Mouse (Mus musculus): ENCODE measurements around the gene Cks1b. TPM values are rescaled to one million over a fixed set of nuclear protein-coding genes. Genes with fewer than 3 reads are reported as not detected.

Gene Cks1b
- 129 and 142 TPM in 2 replicates for polyA plus RNA-seq (2012; rRNA removed)

GRCm38 (mm10) chr3:89418170-89418860, at the start of gene Cks1b, which contains the start of gene Shc1:
Gene Cks1b, minus strand, starts transcription at chr3:89418383.
Gene Shc1, plus strand, starts transcription at chr3:89418443.

GRCm38 (mm10) chr3:89454401-89455177, 36.4 kb upstream of the Cks1b start, which contains the start of gene Pmvk:
Gene Pmvk, plus strand, starts transcription at chr3:89454541.

GRCm38 (mm10) chr3:89436176-89437113, 18.3 kb upstream of the Cks1b start, which contains the start of gene Pbxip1:
Gene Pbxip1, plus strand, starts transcription at chr3:89436706.

GRCm38 (mm10) chr3:89430171-89431159, 12.3 kb upstream of the Cks1b start, which contains the start of gene Pygo2:
Gene Pygo2, plus strand, starts transcription at chr3:89430214.

GRCm38 (mm10) chr3:89411490-89412393, 6.4 kb downstream of the Cks1b start, which contains the start of gene Flad1:
Gene Flad1, minus strand, starts transcription at chr3:89411870.

GRCm38 (mm10) chr3:89402693-89403092, 15.5 kb downstream of the Cks1b start, which contains the start of gene Lenep:
Gene Lenep, minus strand, starts transcription at chr3:89402793.

GRCm38 (mm10) chr3:89394006-89394893, 23.9 kb downstream of the Cks1b start, which contains the start of gene Zbtb7b:
Gene Zbtb7b, minus strand, starts transcription at chr3:89394776.

Other genes with a start within 250 kb of the Cks1b start
- gene Scamp3, start 240.9 kb downstream of the Cks1b start, polyA plus RNA-seq (2012; rRNA removed) = 126 and 132 TPM in 2 replicates
- 73.1 and 87.3 TPM in 2 replicates for gene Fam189b, start 235.2 kb downstream of the Cks1b start, polyA plus RNA-seq (2012; rRNA removed)
- 51.1 and 54.2 TPM in 2 replicates for gene Gba, start 215.5 kb downstream of the Cks1b start, polyA plus RNA-seq (2012; rRNA removed)
- 175 and 182 TPM in 2 replicates for gene Thbs3, start 203.2 kb downstream of the Cks1b start, polyA plus RNA-seq (2012; rRNA removed)
- gene Mtx1, start 191.3 kb downstream of the Cks1b start, polyA plus RNA-seq (2012; rRNA removed) = 162 and 175 TPM in 2 replicates
- 9.0 and 10.7 TPM in 2 replicates for gene Muc1, start 189.3 kb downstream of the Cks1b start, polyA plus RNA-seq (2012; rRNA removed)
- gene Krtcap2, start 172.4 kb downstream of the Cks1b start, polyA plus RNA-seq (2012; rRNA removed) = 101 and 102 TPM in 2 replicates
- gene Trim46, start 172.1 kb downstream of the Cks1b start, polyA plus RNA-seq (2012; rRNA removed) = 104 and 109 TPM in 2 replicates
- gene Dpm3, start 159.0 kb downstream of the Cks1b start, polyA plus RNA-seq (2012; rRNA removed) = 175 and 201 TPM in 2 replicates
- 57.4 and 74.4 TPM in 2 replicates for gene Slc50a1, start 147.8 kb downstream of the Cks1b start, polyA plus RNA-seq (2012; rRNA removed)
- 12.7 and 19.2 TPM in 2 replicates for gene Efna1, start 137.2 kb downstream of the Cks1b start, polyA plus RNA-seq (2012; rRNA removed)
- gene Efna3, start 95.4 kb downstream of the Cks1b start, polyA plus RNA-seq (2012; rRNA removed) = 50.5 and 63.6 TPM in 2 replicates
- gene Efna4, start 80.4 kb downstream of the Cks1b start, polyA plus RNA-seq (2012; rRNA removed) = 23.2 and 25.2 TPM in 2 replicates
- 60.2 and 80.6 TPM in 2 replicates for gene Adam15, start 68.4 kb downstream of the Cks1b start, polyA plus RNA-seq (2012; rRNA removed)
- gene Dcst2, start 56.4 kb downstream of the Cks1b start, polyA plus RNA-seq (2012; rRNA removed) = 0.31 and 0.36 TPM in 2 replicates
- 0.05 and 0.10 TPM in 2 replicates for gene Dcst1, start 53.1 kb downstream of the Cks1b start, polyA plus RNA-seq (2012; rRNA removed)
- gene Zbtb7b, start 23.6 kb downstream of the Cks1b start, polyA plus RNA-seq (2012; rRNA removed) = 2.3 and 4.1 TPM in 2 replicates
- 4.3 and 5.9 TPM in 2 replicates for gene Lenep, start 15.6 kb downstream of the Cks1b start, polyA plus RNA-seq (2012; rRNA removed)
- gene Flad1, start 6.5 kb downstream of the Cks1b start, polyA plus RNA-seq (2012; rRNA removed) = 44.4 and 51.7 TPM in 2 replicates
- 28.8 and 52.2 TPM in 2 replicates for gene Shc1, start 60 bp upstream of the Cks1b start, polyA plus RNA-seq (2012; rRNA removed)
- 63.1 and 63.3 TPM in 2 replicates for gene Pygo2, start 11.8 kb upstream of the Cks1b start, polyA plus RNA-seq (2012; rRNA removed)
- gene Pbxip1, start 18.3 kb upstream of the Cks1b start, polyA plus RNA-seq (2012; rRNA removed) = 11.9 and 16.8 TPM in 2 replicates
- gene Pmvk, start 36.2 kb upstream of the Cks1b start, polyA plus RNA-seq (2012; rRNA removed) = 74.1 and 83.7 TPM in 2 replicates
- 9.8 and 11.5 TPM in 2 replicates for gene Kcnn3, start 101.8 kb upstream of the Cks1b start, polyA plus RNA-seq (2012; rRNA removed)

All from central nervous system, embryonic 14 days (tissue).